Mouse (Mus musculus) frontal cortex, adult 2 months (tissue): Measurements from ENCODE around the gene Tmem107. TPM values are rescaled to one million over a fixed set of nuclear protein-coding genes. Genes with fewer than 3 reads are reported as not detected.

Experiments
- DNase-seq, 2 experiments: peaks; one replicate each; pipeline ENCODE4 v3.0.0; 2022; ENCODE audit warnings: low spot score in 1 of 2; ENCODE audit errors: extremely low spot score in 1 of 2
- polyA plus RNA-seq: library from polyadenylated mRNA; depleted of rRNA; stranded (reverse); fragments of >200 nt; gene quantifications from 2 replicates; pipeline ENCODE4 v1.2.3, GENCODE M21; 2012

Gene Tmem107
- polyA plus RNA-seq, 1 experiment = 23.5 TPM

DNA sequence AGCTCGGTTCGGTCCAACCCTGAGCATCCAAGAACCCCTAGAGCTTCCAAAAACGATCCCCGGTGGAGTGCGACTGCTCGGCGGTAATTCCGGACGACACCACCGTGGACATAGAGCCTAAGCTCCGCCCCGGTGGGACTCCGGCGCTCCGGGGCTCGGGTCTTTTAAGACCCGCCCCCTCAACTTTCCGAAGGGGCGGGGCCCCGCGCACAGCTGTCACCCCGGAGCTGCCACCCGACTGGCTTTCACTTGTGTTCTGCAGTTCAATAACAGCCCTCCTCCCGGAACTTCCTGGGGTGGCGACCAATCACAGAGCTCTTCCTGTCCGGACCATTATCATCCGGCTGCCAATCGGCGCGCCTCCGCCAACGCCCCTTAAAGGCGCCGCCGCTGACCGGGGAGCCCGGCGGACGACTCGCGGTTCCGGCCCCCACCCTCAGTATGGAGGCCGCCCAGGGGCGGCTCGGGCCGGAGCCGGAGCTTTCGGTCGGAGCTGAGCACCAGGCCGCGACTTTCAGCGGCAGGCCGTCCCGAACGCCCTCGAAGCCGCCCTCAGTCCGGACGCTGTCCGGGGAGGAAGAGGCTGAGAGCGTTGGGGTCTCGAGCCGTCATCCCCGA is 11.1 kb upstream of the Tmem107 start, which contains the start of gene Borcs6:
Gene Borcs6, plus strand, starts transcription at position 361 of the 618 bp plus-strand sequence.
- DNase-seq = peak; percentile 96 to 97

DNA sequence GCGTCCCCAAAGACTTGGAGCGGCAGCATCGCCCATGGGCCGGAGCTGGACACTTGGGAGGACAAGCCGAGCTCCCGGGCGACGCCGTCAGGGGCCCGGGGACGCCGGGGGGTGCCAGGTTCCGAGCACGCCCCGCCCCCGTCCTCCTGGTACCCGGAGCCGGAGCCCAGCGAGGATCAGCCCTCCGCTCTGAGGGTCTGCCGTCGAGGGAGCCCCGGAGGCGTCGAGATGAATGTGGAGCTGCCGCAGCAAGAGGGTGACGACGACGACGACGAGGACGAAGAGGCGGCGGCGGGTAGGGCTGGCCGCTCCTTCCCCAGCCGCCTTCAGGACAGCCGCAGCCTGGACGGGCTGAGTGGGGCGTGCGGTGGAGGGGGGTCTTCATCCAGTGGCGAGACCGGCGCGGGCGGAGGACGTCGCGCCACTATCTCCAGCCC is 10.6 kb upstream of the Tmem107 start:
- DNase-seq = no peak

DNA sequence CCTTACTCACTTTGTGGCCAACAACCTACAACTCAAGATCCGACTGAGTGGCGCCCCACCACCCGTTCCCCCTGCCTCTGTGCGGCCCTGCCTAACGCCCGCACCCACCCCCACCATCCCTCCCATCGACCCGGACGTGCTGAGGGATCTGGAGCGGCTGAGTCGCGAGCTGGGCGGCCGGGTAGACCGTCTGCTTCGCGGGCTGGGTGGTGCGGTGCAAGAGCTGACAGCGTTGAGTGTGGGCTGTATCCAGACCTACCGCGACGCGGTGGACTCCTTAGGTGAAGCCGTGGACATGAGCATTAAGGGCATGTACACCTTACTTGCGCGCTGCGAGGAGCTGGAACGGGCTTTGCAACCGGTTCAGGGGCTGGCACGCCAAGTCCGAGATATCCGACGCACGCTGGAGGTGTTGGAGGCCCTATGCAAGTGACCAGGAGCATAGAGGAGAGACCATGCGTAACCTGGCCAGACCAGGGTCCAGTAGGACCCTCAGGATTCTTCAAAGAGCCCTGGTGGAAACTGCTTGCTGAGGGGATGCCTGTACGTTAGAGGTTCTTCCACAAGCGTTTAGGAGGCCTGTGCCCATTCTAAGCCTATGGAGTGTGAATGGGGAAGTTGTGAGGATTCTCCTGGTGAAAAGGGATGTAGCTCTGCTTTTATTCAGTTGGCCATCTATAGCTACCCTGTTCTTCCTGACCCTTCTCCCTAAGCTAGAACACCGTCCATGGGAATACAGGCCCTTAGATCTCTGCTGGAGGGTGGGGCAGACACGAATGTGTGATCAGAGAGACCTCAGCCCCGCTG is 10.0 kb upstream of the Tmem107 start:
- peak in 1 of 2 experiments; percentile 40 for DNase-seq

- DNase-seq = no peak
Measured at GRCm38 (mm10) chr11:69061255-69061912, 9.2 kb upstream of the Tmem107 start.

DNA sequence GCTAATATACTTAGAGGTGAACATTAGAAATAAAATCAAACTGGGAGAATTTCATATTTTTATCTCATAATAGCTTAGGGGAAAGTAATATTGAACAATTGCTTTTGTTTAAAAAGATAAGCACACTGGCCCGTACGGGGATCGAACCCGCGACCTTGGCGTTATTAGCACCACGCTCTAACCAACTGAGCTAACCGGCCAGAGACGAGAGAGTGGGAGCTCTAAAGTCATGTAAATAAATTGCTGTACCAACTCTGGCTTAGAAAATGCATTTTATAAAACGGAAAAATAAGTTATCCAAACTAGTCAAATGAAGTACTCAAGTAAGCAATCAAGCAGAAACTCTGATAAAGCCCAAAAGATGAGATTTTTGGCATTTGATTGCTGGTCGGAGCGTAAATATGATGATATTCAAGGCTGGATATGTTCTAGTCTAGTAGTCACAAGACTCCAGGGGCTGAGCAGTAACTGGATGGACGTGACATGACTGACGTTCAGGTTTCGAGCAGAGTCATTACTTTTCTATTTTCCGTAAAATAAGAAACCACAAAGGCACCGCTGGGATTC is 8.3 kb upstream of the Tmem107 start:
- peak in 1 of 2 experiments; percentile 94 for DNase-seq

GRCm38 (mm10) chr11:69062761-69063224 is 7.8 kb upstream of the Tmem107 start:
- DNase-seq = peak; percentile 92 to 99

DNA sequence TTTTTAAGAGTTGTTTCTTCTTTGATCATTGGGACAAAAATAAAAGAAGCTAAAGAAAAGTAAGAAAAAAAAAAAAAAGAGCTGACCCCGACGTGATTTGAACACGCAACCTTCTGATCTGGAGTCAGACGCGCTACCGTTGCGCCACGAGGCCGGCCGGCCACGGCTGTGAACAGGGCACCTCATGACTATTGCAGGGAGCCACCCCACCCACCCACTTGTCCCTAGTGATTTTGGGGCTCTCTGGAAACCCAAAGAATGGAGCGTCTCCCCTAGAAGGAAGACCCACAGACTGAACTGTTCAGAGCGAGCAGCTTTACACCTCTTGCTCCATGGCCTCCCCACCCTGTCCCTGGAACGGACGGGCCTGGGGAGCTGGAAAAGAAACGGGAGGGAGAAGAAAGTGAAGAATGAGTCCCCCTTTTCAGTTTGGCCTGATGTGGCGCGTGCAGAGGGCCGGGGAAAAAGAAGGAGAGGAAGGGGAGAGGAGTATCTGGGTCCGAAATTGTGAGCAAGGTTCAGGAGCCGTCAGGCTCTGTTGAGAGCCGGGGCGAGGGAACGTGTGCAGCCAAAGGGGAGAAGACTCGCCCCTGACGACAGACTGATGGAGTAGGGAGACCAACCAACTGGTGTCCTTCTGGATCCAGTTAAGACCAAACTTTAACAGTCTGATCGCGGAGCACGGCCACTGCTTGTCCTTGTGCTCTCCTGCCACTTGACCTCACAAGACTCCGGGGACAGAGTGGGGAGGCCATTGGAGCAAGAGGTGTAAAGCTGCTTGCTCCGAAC is 7.0 kb upstream of the Tmem107 start:
- DNase-seq = peak in 1 of 2 experiments; percentile 77

GRCm38 (mm10) chr11:69064259-69065133 is 6.1 kb upstream of the Tmem107 start:
- DNase-seq = no peak

DNA sequence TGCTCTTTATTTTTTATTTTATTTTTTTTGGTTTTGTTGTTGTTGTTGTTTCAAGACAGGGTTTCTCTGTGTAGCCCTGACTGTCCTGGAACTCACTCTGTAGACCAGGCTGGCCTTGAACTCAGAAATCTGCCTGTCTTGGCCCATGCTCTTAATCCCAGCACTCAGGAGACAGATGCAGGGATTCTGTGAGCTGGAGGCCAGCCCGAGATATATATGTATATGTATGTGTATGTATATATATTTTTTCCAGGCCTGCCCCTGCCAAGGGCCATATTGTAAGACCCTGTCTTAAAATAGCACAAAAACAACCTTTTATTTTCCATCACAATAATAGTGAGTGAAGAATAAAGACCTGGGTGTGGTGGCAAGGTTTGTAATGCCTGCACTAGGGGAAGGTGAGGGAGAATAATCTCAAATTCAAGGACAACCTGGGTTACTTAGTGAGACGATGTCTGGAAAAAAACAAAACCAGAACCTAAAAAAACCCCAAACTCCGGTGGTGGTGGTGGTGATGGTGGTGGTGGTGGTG is 5.1 kb upstream of the Tmem107 start:
- no peak for DNase-seq

- peak in 1 of 2 experiments; percentile 61 for DNase-seq
Measured at GRCm38 (mm10) chr11:69066163-69066861, 4.3 kb upstream of the Tmem107 start.

DNA sequence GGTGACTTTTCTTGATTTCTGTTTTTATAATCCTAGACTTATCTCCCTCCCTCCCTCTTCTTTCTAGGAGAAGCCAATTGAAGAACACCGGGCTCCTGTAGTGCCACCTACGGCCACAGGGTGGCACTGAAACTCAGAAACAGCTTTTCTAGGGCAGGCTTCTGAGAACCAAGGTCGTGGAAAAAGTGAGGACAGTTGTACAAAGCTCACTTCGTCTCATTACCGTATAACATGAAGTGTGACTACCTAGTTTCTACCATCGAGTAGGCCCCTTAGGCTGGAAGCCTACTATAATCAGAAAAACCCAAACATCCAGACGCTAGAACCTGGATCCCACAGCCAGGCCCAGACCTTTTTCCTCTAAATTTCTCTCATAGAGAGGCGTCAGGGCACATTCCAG is 3.6 kb upstream of the Tmem107 start:
- DNase-seq = peak in 1 of 2 experiments; percentile 96

DNA sequence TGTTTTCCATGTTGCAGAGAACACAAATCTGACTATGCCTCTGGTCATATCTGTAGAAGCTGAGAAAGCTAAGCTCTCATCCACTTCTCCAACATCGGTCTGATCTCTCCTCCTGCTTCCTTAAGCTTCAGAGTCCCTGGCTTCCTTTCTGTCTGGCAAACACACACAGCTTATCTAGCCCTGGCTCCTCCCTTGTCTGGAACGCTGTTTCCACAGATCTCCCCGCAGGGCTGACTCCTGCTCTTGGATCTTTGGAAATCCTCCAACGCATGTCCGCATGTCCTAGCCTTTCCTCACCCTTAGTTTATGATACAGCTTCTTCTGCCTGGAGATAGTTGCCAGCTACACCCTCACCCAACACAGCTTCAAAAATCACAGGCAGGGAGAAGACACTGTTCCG is 3.0 kb upstream of the Tmem107 start:
- DNase-seq = no peak

DNA sequence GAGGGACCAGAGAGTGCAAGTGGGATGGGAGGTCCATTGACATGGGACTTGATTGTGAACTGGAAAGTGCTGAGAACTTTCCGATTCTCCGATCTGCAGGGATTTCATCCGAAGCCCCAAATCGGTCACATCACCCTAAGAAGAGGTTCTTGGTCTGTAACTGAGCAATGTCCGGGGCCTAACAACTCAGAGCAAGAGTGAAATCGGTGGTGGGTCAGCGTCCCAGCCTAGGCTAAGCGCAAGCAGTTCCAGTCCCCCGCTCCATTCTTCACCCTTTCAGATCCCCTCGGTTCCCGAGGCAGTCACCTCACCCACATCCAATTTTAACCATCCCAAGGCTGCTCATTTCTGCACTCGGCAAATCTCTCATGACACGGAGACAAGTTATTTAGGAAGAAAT is 513 bp upstream of the Tmem107 start:
- no peak for DNase-seq

GRCm38 (mm10) chr11:69071262-69071661 is 656 bp downstream of the Tmem107 start:
- DNase-seq = peak in 1 of 2 experiments; percentile 36

GRCm38 (mm10) chr11:69072234-69072633 is 1.6 kb downstream of the Tmem107 start:
- no peak for DNase-seq

GRCm38 (mm10) chr11:69072666-69073064 is 2.1 kb downstream of the Tmem107 start:
- no peak for DNase-seq

DNA sequence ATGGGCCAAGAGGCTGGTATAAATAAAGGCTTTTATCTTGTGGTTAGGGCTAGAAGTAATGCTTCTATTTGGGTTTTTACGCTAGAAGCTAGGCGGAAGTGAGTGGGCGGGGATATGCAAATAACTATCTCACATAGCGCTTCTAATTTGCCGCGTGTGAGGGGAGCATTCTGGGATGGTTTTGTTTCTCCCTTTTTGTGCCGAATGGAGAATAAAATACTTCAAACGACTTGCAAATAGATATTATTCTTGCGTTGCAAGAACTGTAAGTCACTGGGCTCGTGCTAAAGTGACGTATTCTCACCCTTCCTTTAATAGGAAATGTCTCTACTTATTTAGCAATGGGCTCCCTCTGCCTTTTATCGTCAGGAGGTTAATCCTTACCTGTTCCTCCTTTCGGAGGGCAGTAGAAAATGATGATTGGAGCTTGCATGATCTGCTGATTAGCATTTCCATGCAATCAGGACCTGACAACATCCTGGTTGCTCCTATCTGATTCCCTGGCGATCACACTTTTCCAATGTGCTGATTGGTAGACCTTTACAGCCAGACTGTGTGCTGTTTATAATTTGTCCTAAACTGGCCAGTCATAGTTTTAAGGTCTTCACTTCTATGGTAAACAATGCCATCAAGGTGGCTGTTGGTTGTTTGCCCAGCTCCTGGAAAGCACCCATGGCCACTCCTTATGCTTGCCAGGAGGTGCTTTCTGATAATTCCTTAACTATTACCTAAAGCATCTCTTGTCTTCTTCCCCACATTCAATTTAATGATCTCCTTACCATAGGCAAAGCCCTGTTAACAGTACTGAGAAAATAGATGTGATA is 2.7 kb downstream of the Tmem107 start:
- peak; percentile 87 to 96 for DNase-seq
